Mouse (Mus musculus) layer of hippocampus, adult 2 months (tissue): ENCODE results near the gene Lrrc32. TPM values are rescaled to one million over a fixed set of nuclear protein-coding genes. Genes with fewer than 3 reads are reported as not detected.

Experiments
- DNase-seq, 2 experiments: peaks; one replicate each; pipeline ENCODE4 v3.0.0; 2022; ENCODE audit warnings: low spot score in 2 of 2
- H3K27ac ChIP-seq: fragments of 200-600 bp; 2 replicates; pipeline ENCODE4 v1.8.1; 2022
- H3K4me3 ChIP-seq: fragments of 200-600 bp; 2 replicates; pipeline ENCODE4 v1.8.1; 2022; ENCODE audit warnings: mild to moderate bottlenecking
- CTCF ChIP-seq: fragments of 200-600 bp; conservative IDR thresholded peaks from 2 replicates; pipeline ENCODE4 v1.8.1; 2022; ENCODE audit warnings: antibody characterized with exemption, mild to moderate bottlenecking, moderate library complexity
- long read RNA-seq, 2 experiments: library from polyadenylated mRNA; stranded (forward); transcript quantifications; one replicate each; pipeline ENCODE4 v2.0.0; 2021; ENCODE audit warnings: borderline mapping rate in 2 of 2
- total RNA-seq, 2 experiments: library from RNA; stranded (reverse); gene quantifications; 2 replicates each; pipeline ENCODE4 v1.2.3; 2021

Gene Lrrc32
- 1 to 10 TPM; 1.7 to 2.2 TPM for total RNA-seq
- long read RNA-seq, experiment 1, full-length matches to known transcripts = 5 of 5 reads
- long read RNA-seq, experiment 1, partial matches to known transcripts = 0 of 5 reads
- long read RNA-seq, experiment 1, other reads (novel, unspliced or antisense) = 0 of 5 reads
- long read RNA-seq, experiment 2, full-length matches to known transcripts = 5 of 6 reads
- long read RNA-seq, experiment 2, partial matches to known transcripts = 0 of 6 reads
- long read RNA-seq, experiment 2, other reads (novel, unspliced or antisense) = 1 of 6 reads

GRCm38 (mm10) chr7:98489131-98489530 is at the start of gene Lrrc32:
TSS of gene Lrrc32 (plus strand) at chr7:98489283.
- Histone ChIP-seq H3K4me3 (peak within 1 kb of the TSS; percentile 63), H3K27ac (peak within 1 kb of the TSS; percentile 28; the same call in 1 of the 2 replicates)
- no peak for TF ChIP-seq CTCF
- DNase-seq = no peak

GRCm38 (mm10) chr7:98439956-98440466 is 49.1 kb upstream of the Lrrc32 start, which contains the start of gene Gucy2d:
TSS of gene Gucy2d (plus strand) at chr7:98440416.
- no peak within 1 kb of the TSS for H3K4me3 ChIP-seq
- no peak for DNase-seq
- no peak within 1 kb of the TSS for H3K27ac ChIP-seq
- no peak for TF ChIP-seq CTCF

- TF ChIP-seq CTCF = no peak
- Histone ChIP-seq H3K27ac (no peak overlapping the region), H3K4me3 (no peak overlapping the region)
- no peak for DNase-seq
Measured at GRCm38 (mm10) chr7:98446873-98447272, 42.2 kb upstream of the Lrrc32 start.

- peak; percentile 25 to 37 for DNase-seq
- H3K27ac ChIP-seq = no peak overlapping the region
- TF ChIP-seq CTCF = peak; percentile 82
- no peak overlapping the region for H3K4me3 ChIP-seq
Measured at GRCm38 (mm10) chr7:98447585-98448308, 41.3 kb upstream of the Lrrc32 start.

GRCm38 (mm10) chr7:98448309-98448630 is 40.8 kb upstream of the Lrrc32 start:
- Histone ChIP-seq H3K27ac (no peak overlapping the region), H3K4me3 (no peak overlapping the region)
- no peak for TF ChIP-seq CTCF
- DNase-seq = no peak

DNA sequence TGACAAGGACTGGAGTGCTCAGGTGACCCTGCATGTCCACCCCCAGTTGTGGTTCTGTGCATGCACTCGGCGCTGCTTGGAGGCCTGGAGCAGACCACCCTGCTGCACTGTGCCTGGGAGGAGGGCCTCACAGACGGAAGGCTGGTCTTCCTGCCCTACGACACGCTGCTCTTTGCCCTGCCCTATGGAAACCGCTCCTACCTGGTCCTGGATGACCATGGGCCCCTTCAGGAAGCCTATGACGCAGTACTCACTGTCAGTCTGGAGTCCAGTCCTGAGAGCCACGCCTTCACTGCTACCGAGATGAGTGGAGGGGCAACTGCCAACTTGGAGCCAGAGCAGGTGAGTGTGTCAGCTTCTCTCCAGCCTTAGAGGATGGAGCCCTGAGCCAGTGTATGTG is 39.4 kb upstream of the Lrrc32 start:
- no peak for TF ChIP-seq CTCF
- H3K4me3 ChIP-seq = no peak overlapping the region
- DNase-seq = no peak
- no peak overlapping the region for H3K27ac ChIP-seq

GRCm38 (mm10) chr7:98454397-98455120 is 34.5 kb upstream of the Lrrc32 start:
- H3K4me3 ChIP-seq = no peak overlapping the region
- TF ChIP-seq CTCF = no peak
- no peak for DNase-seq
- H3K27ac ChIP-seq = no peak overlapping the region

DNA sequence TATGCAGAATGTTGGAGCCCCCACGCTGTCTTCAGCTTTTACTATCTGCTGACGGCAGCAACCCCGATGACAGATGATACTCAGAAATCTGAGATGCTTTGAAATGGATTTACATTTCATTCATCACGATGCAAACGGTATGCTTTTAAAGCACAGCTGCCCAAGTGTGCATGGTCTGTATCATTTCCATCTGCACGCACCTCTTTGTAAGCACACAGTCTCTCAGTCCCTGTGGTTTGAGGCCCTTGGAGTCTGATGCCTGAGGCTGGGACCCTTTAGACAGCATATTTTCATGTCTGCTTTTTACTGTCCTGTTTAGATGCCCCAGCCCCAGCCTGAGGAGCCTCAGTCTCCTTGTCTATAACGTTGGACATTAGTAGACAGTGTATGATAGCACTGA is 28.8 kb upstream of the Lrrc32 start:
- DNase-seq = no peak
- H3K4me3 ChIP-seq = no peak overlapping the region
- no peak for TF ChIP-seq CTCF
- no peak overlapping the region for H3K27ac ChIP-seq

GRCm38 (mm10) chr7:98469089-98469488 is 20.0 kb upstream of the Lrrc32 start:
- H3K4me3 ChIP-seq = no peak overlapping the region
- no peak for TF ChIP-seq CTCF
- H3K27ac ChIP-seq = no peak overlapping the region
- DNase-seq = no peak

- no peak overlapping the region for H3K27ac ChIP-seq
- no peak for TF ChIP-seq CTCF
- no peak for DNase-seq
- no peak overlapping the region for H3K4me3 ChIP-seq
Measured at GRCm38 (mm10) chr7:98472529-98472928, 16.6 kb upstream of the Lrrc32 start.

GRCm38 (mm10) chr7:98474558-98474957 is 14.5 kb upstream of the Lrrc32 start:
- no peak overlapping the region for H3K27ac ChIP-seq
- TF ChIP-seq CTCF = no peak
- H3K4me3 ChIP-seq = no peak overlapping the region
- no peak for DNase-seq

DNA sequence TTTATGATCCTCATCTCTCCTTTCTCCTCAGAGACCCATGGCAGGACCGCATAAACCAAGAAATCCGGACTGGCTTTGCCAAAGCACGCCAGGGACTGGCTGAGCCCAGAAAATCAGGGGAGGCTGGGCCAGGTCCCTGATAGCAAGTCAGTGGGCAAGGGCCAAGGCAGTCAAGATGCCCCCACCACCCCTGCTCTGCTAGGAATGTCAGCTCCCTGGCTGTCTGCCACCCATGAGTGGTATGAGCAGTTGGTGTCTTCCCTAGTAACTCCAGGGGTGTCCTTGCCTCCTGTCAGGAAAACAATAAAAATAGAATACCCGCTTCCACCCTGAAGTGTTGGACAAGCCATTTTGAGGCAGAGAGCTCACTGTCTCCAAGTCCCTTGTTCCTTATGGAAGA is 11.9 kb upstream of the Lrrc32 start:
- no peak overlapping the region for H3K4me3 ChIP-seq
- no peak for DNase-seq
- no peak for TF ChIP-seq CTCF
- no peak overlapping the region for H3K27ac ChIP-seq

DNA sequence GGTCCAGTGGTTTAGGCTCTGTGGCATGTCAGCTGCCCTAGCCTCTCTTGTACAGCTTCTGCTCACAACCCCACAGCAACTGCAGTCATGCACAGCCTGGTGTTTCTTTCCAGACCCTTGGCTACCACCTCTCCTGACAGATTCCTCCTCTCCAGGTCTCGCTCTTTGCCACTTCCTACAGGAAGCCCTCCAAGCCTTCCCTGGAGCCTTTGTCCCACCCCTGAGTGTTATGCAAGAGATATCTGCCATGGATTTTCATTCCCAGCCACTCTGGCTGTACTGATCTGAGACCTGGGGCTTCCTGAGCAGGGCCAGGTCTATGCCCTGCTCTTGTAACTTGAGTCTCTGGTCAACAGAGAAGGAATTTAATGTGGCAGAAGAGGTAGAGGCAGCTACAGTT is 8.6 kb upstream of the Lrrc32 start:
- no peak for TF ChIP-seq CTCF
- DNase-seq = no peak
- H3K27ac ChIP-seq = no peak overlapping the region
- H3K4me3 ChIP-seq = no peak overlapping the region
